In genomic region chr19:8941136-8941514, GRCm38 (mm10) we compare ENCODE assay signal across 8 mouse cellular contexts. TPM values are rescaled to one million over a fixed set of nuclear protein-coding genes. Genes with fewer than 3 reads are reported as not detected.
DNase-seq lines count a peak whose midpoint lies in the region; ATAC-seq and TF ChIP-seq lines count a peak whose summit lies in the region.

No protein-coding gene starts in this region.

- no peak for TF ChIP-seq CTCF in spleen, adult 2 months (IDR thresholded peaks at IDR 0.05; ENCODE audit: extremely low read depth, insufficient read depth, insufficient read length, insufficient replicate concordance)

- peaks cover 31% of the 10 kb centered on the region for H3K36me3 ChIP-seq in spleen, adult 2 months (ENCODE audit: control insufficient read depth, insufficient read depth, low read length)
- H3K36me3 ChIP-seq in limb, embryonic 11.5 days (ENCODE audit: control insufficient read depth, insufficient read depth, low read length) = peaks cover 15% of the 10 kb centered on the region
- H3K36me3 ChIP-seq in stomach, embryonic 14.5 days (ENCODE audit: control insufficient read depth, insufficient read depth, low read length) = peaks cover 40% of the 10 kb centered on the region

- peak; percentile 33 for DNase-seq in embryo, embryonic 10 days (ENCODE audit: low spot score)
- DNase-seq in embryo, embryonic 11 days = no peak
- no peak for DNase-seq in spleen, adult 2 months (ENCODE audit: low read depth in 1 of 2, low spot score in 2 of 2)
- DNase-seq in spleen, postnatal 14 days (ENCODE audit: low spot score in 2 of 2) = no peak
- DNase-seq in limb, embryonic 11.5 days (ENCODE audit: low spot score) = no peak
- DNase-seq in right cerebral cortex, postnatal 10 days (ENCODE audit: low spot score in 2 of 2) = no peak
- no peak for DNase-seq in right cerebral cortex, adult 18-20 months

- 59% methylated on average over 10 of the region's 10 CpGs for WGBS in spleen, adult 2 months
- 34% methylated on average over 10 of the region's 10 CpGs for WGBS in limb, embryonic 11.5 days
- 32% methylated on average over 10 of the region's 10 CpGs for WGBS in stomach, embryonic 14.5 days

- 0 out of 2 replicates have a peak, but pooled peaks have one; percentile 15 for ATAC-seq in limb, embryonic 11.5 days (ENCODE audit: insufficient number of reproducible peaks, low FRiP score, low TSS enrichment, low read depth)
- ATAC-seq in stomach, embryonic 14.5 days (ENCODE audit: insufficient number of reproducible peaks, insufficient read depth, low FRiP score, low read depth) = peak; percentile 10; the same call in 1 of the 2 replicates

- H3K4me2 ChIP-seq in limb, embryonic 11.5 days (ENCODE audit: low read depth, severe bottlenecking) = peak overlapping the region; percentile 44
- peak overlapping the region; percentile 64 for H3K4me2 ChIP-seq in stomach, embryonic 14.5 days (replicated peaks; ENCODE audit: low read depth, low read length)

- peak overlapping the region; percentile 65 for H3K27ac ChIP-seq in spleen, adult 2 months (ENCODE audit: insufficient read depth, low read length)
- peak overlapping the region; percentile 99 for H3K27ac ChIP-seq in limb, embryonic 11.5 days (replicated peaks; ENCODE audit: low read depth, low read length)
- peak overlapping the region; percentile 17; the same call in 1 of the 2 replicates for H3K27ac ChIP-seq in stomach, embryonic 14.5 days (ENCODE audit: low read length)

- H3K4me3 ChIP-seq in spleen, adult 2 months (ENCODE audit: extremely low read depth, insufficient read depth, insufficient read length) = peak overlapping the region; percentile 36; the same call in 1 of the 2 replicates
- H3K4me3 ChIP-seq in limb, embryonic 11.5 days (ENCODE audit: low read depth, low read length) = peak overlapping the region; percentile 98
- peak overlapping the region; percentile 98 for H3K4me3 ChIP-seq in stomach, embryonic 14.5 days (ENCODE audit: low read depth, low read length)

- H3K9me3 ChIP-seq in limb, embryonic 11.5 days (ENCODE audit: control insufficient read depth, low read length) = no peaks in the 10 kb centered on the region
- no peaks in the 10 kb centered on the region for H3K9me3 ChIP-seq in stomach, embryonic 14.5 days (ENCODE audit: control insufficient read depth, low read depth, low read length)

- TF ChIP-seq POLR2A in spleen, adult 2 months (IDR thresholded peaks at IDR 0.05; ENCODE audit: low read depth, low read length) = no peak

- H3K27me3 ChIP-seq in spleen, adult 2 months (ENCODE audit: control insufficient read depth, insufficient read depth, low read length) = no peaks in the 10 kb centered on the region
- H3K27me3 ChIP-seq in limb, embryonic 11.5 days (ENCODE audit: control insufficient read depth, insufficient read depth, low read length) = no peaks in the 10 kb centered on the region
- H3K27me3 ChIP-seq in stomach, embryonic 14.5 days (ENCODE audit: control insufficient read depth, insufficient read depth, low read length) = no peaks in the 10 kb centered on the region

- peak overlapping the region; percentile 99 for H3K9ac ChIP-seq in limb, embryonic 11.5 days (ENCODE audit: low read length)
- H3K9ac ChIP-seq in stomach, embryonic 14.5 days (replicated peaks; ENCODE audit: low read depth, low read length) = peak overlapping the region; percentile 98

- peaks cover 17% of the 10 kb centered on the region for H3K4me1 ChIP-seq in spleen, adult 2 months (ENCODE audit: control insufficient read depth, insufficient read depth, insufficient read length)
- H3K4me1 ChIP-seq in limb, embryonic 11.5 days (ENCODE audit: control insufficient read depth, insufficient read depth, low read length) = peaks cover 16% of the 10 kb centered on the region
- H3K4me1 ChIP-seq in stomach, embryonic 14.5 days (ENCODE audit: control insufficient read depth, insufficient read depth, low read length) = peaks cover 24% of the 10 kb centered on the region

RNA-seq across cellular contexts. Expression of gene Mta2, which starts 0.6 kb away (rescaled TPM):
- 35.0 and 37.7 TPM in 2 replicates for polyA plus RNA-seq in spleen, adult 2 months (2012; rRNA removed)
- polyA plus RNA-seq in limb, embryonic 11.5 days (2014; fragmentation: Nextera tagmentation; extraction: Ambion mirVana) = 58.5 and 62.0 TPM in 2 replicates
- 41.5 and 45.3 TPM in 2 replicates for polyA plus RNA-seq in stomach, embryonic 14.5 days (2014; fragmentation: Nextera tagmentation; extraction: Ambion mirVana)

RNA-seq across cellular contexts. Expression of gene Eml3, which starts 11.8 kb away (rescaled TPM):
- 72.3 and 77.7 TPM in 2 replicates for polyA plus RNA-seq in spleen, adult 2 months (2012; rRNA removed)
- 17.9 and 18.0 TPM in 2 replicates for polyA plus RNA-seq in limb, embryonic 11.5 days (2014; fragmentation: Nextera tagmentation; extraction: Ambion mirVana)
- 16.8 and 18.2 TPM in 2 replicates for polyA plus RNA-seq in stomach, embryonic 14.5 days (2014; fragmentation: Nextera tagmentation; extraction: Ambion mirVana)

RNA-seq across cellular contexts. Expression of gene Rom1, which starts 12.0 kb away (rescaled TPM):
- 10.0 and 11.9 TPM in 2 replicates for polyA plus RNA-seq in spleen, adult 2 months (2012; rRNA removed)
- polyA plus RNA-seq in limb, embryonic 11.5 days (2014; fragmentation: Nextera tagmentation; extraction: Ambion mirVana) = 1.1 and 1.4 TPM in 2 replicates
- polyA plus RNA-seq in stomach, embryonic 14.5 days (2014; fragmentation: Nextera tagmentation; extraction: Ambion mirVana) = 1.0 and 2.0 TPM in 2 replicates

RNA-seq across cellular contexts. Expression of gene Tut1, which starts 12.5 kb away (rescaled TPM):
- polyA plus RNA-seq in spleen, adult 2 months (2012; rRNA removed) = 18.3 and 22.3 TPM in 2 replicates
- polyA plus RNA-seq in limb, embryonic 11.5 days (2014; fragmentation: Nextera tagmentation; extraction: Ambion mirVana) = 33.2 and 35.2 TPM in 2 replicates
- polyA plus RNA-seq in stomach, embryonic 14.5 days (2014; fragmentation: Nextera tagmentation; extraction: Ambion mirVana) = 27.2 and 27.6 TPM in 2 replicates

RNA-seq across cellular contexts. Expression of gene B3gat3, which starts 21.0 kb away (rescaled TPM):
- 86.0 and 93.4 TPM in 2 replicates for polyA plus RNA-seq in spleen, adult 2 months (2012; rRNA removed)
- polyA plus RNA-seq in limb, embryonic 11.5 days (2014; fragmentation: Nextera tagmentation; extraction: Ambion mirVana) = 33.1 and 37.2 TPM in 2 replicates
- polyA plus RNA-seq in stomach, embryonic 14.5 days (2014; fragmentation: Nextera tagmentation; extraction: Ambion mirVana) = 35.7 and 37.5 TPM in 2 replicates

Comparison
In these comparisons a context has a peak if more than half of its experiments do, and no peak if none do; other contexts are left out.
1. H3K27ac ChIP-seq: peak in every context shown above with its lines; median percentile 99 in limb, embryonic 11.5 days; 65 in spleen, adult 2 months; 17 in stomach, embryonic 14.5 days.
2. H3K4me3 ChIP-seq: peak in every context shown above with its lines; median percentile 98 in limb, embryonic 11.5 days; 98 in stomach, embryonic 14.5 days; 36 in spleen, adult 2 months.